Mouse (Mus musculus): ENCODE data around the gene Lrrc23.
"Not testable (repeated sequence)": the region's sequence is repeated elsewhere in the genome, so short reads cannot be mapped to it uniquely, and the experiment has no call there.

Lrrc23 gene

GRCm38 (mm10) chr6:124779222-124779983 lies at the start of gene Lrrc23:
Gene Lrrc23 (minus strand): TSS chr6:124779727.
- DNase-seq = peak; percentile 59

GRCm38 (mm10) chr6:124828101-124828592 lies 48.6 kb upstream of the Lrrc23 start:
- DNase-seq = peak; percentile 74

GRCm38 (mm10) chr6:124822049-124822448 lies 42.5 kb upstream of the Lrrc23 start:
- no peak for DNase-seq

GRCm38 (mm10) chr6:124820891-124821290 lies 41.4 kb upstream of the Lrrc23 start:
- DNase-seq = no peak

GRCm38 (mm10) chr6:124817971-124818370 lies 38.4 kb upstream of the Lrrc23 start:
- DNase-seq = no peak

GRCm38 (mm10) chr6:124817563-124817962 lies 38.0 kb upstream of the Lrrc23 start:
- DNase-seq = no peak

GRCm38 (mm10) chr6:124817125-124817524 lies 37.6 kb upstream of the Lrrc23 start:
- no peak for DNase-seq

GRCm38 (mm10) chr6:124816611-124817010 lies 37.1 kb upstream of the Lrrc23 start:
- DNase-seq = no peak

- no peak for DNase-seq
Measured at GRCm38 (mm10) chr6:124814858-124815774, 35.6 kb upstream of the Lrrc23 start.

GRCm38 (mm10) chr6:124814448-124814847 lies 34.9 kb upstream of the Lrrc23 start:
- peak; percentile 58 for DNase-seq

GRCm38 (mm10) chr6:124813933-124814332 lies 34.4 kb upstream of the Lrrc23 start, which contains the start of gene Tpi1:
Gene Tpi1 (minus strand): TSS chr6:124814296.
- DNase-seq = peak; percentile 94

GRCm38 (mm10) chr6:124813496-124813895 lies 34.0 kb upstream of the Lrrc23 start:
- DNase-seq = peak; percentile 79

GRCm38 (mm10) chr6:124812848-124813247 lies 33.3 kb upstream of the Lrrc23 start:
- no peak for DNase-seq

GRCm38 (mm10) chr6:124811701-124812560 lies 32.4 kb upstream of the Lrrc23 start:
- DNase-seq = no peak

- DNase-seq = no peak
Measured at GRCm38 (mm10) chr6:124811403-124811665, 31.8 kb upstream of the Lrrc23 start.

- DNase-seq = not testable (repeated sequence)
Measured at GRCm38 (mm10) chr6:124810566-124811402, 31.3 kb upstream of the Lrrc23 start.

- DNase-seq = no peak
Measured at GRCm38 (mm10) chr6:124809775-124810538, 30.4 kb upstream of the Lrrc23 start.

GRCm38 (mm10) chr6:124809052-124809774 lies 29.7 kb upstream of the Lrrc23 start:
- DNase-seq = peak; percentile 92

- DNase-seq = peak; percentile 90
Measured at GRCm38 (mm10) chr6:124808358-124809012, 29.0 kb upstream of the Lrrc23 start, which contains the start of gene Spsb2. Gene Spsb2 (plus strand): TSS chr6:124808661.

GRCm38 (mm10) chr6:124807986-124808357 lies 28.4 kb upstream of the Lrrc23 start:
- no peak for DNase-seq

Measured in kidney, postnatal 10 days (tissue).